Mouse (Mus musculus) cerebellum, adult 8-10 months (tissue): ENCODE measurements at regions not wholly inside any gene's neighbourhood (a gene's known extent, or its start where the extent isn't known, plus 50 kb on each side); places are given as distances from the start of the nearest gene placed in this dataset.

Source experiments
- DNase-seq: peaks from one replicate; pipeline ENCODE4 v3.0.0; 2022

- DNase-seq, result no peak
Observed at GRCm38 (mm10) chr9:112431920-112432437, 196.2 kb upstream of the Arpp21 start.

DNA sequence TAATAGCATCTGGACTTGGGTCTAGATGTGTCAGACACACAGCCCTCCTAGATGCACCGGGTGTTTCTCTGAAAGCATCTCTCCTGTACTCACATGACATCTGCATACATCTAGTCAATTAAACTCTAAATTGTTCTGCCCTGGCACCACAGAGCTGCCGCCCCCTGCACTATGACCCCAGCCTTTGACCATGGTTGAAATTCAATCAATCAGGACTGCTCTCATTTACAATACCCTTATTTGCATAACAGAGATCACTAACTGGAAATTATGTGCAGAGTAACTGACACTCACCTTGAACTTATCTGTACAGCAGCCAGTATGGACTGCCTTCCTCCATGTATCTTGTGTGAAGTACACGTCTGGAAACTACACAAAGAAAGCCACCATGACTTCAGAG is 193.5 kb upstream of the Arpp21 start:
- DNase-seq, result no peak

DNA sequence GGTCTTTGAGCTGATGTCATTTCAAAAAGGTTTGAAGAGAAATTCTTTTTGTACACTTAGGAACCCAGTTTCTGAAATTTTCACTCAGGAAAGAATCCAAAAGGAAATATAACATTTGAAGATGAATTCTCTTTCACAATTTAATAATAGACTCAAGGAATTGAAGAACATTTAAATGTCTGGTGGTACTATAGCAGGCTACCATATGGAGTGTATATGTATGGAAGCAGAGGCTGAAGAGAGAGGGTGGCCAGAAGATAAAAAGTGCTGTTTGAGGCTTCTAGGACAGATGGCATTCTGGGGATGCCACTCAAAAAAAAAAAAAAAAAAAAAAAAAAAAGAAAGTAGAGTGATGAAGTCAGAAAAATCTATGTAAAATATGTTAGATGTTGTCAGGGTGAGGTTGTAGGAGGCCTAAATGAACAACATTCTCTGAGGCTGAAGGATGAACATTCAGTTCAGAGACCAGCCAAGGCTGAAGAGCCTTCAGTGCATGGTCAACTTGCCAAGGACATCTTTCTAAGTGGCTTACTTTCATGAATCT is 170.1 kb upstream of the Arpp21 start:
- no peak for DNase-seq

GRCm38 (mm10) chr9:112370746-112371145 is 135.0 kb upstream of the Arpp21 start:
- no peak for DNase-seq

GRCm38 (mm10) chr9:112367291-112367690 is 131.6 kb upstream of the Arpp21 start:
- DNase-seq, result no peak

DNA sequence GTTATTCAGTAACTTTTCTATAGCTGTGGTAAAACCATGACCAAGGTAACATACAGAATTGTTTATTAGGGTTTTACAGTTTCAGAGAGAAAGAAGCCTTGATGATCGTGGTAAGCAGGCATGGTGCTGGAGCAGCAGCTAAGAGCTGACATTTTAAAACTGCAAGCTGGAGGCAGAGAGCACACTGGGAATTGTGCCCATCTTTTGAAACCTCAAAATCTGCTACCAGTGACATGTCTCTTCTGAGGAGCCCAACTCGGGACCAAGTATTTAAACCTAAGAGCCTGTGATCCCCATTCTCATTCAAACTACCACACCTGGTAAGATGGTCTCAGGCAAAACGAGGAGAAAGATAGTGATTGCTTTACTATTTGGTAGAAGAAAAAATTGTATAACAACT is 125.6 kb upstream of the Arpp21 start:
- DNase-seq, result no peak

DNA sequence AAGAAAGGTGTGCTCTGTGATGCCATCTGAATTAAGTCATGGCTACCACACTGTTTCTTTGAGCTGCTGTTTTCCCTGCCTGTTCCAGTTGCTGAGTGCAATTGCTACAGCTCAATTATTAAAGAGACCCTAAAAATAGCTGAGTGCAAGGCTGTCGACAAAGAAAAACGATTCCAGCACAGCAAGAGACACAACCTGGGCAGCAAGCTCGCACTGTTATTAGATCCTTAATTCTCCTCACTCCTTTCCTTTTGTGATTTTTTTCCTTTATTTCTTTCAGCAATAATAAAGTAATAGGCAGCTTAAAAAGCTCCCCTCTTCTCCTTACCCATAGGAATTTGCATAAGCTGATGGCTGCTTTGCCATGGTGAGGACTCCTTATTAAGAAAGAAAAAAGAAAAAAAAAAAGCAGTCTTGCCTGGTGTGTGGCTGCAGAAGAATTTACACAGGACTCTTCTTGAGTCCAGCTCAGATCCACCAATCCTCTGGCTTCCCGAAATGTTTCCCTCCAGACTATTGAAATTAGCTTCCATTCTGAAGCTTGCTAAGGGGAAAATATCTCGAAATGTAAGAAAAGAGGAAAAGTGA is 123.1 kb upstream of the Arpp21 start:
- no peak for DNase-seq

GRCm38 (mm10) chr9:112353196-112353595 is 117.5 kb upstream of the Arpp21 start:
- peak; percentile 23 for DNase-seq

DNA sequence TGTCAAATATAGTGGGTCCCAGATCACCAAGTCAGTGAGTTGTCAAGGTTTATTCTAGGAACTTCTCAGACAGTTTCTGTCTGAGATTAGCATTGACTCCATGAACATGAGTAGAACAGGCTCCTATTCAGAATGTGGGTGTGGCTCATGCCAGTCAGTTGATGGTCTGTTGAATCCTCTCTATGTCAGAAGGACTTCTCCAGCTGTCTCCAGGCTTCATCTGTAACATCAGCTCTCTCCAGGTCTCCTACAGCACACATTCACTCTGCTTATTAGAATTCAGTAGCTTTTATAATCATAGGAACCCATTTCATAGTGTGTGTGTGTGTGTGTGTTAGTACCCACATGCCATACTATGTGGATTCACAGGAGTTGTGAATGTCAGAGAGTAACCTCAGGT is 113.2 kb upstream of the Arpp21 start:
- no peak for DNase-seq

- DNase-seq, result no peak
Observed at GRCm38 (mm10) chr9:112344792-112345191, 109.1 kb upstream of the Arpp21 start.

DNA sequence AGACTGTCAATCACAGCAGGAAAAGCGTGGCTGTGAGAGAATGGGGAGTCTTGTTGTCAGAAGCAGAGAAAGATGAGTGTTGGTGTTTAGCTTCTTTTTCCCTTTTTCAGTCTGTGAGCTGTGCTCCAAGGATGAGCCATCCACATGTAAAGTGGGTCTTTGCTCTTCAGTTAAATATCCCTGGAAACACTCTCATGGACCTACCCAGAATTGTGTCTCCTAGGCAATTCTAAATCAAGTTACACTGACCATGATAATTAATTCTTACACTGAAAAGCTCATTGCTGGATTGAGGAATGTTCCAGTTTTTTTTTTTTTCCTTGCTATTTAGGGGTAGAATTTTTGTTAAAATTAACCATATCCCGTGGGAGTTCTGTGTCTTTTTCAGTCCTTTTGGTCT is 104.6 kb upstream of the Arpp21 start:
- DNase-seq, result no peak

DNA sequence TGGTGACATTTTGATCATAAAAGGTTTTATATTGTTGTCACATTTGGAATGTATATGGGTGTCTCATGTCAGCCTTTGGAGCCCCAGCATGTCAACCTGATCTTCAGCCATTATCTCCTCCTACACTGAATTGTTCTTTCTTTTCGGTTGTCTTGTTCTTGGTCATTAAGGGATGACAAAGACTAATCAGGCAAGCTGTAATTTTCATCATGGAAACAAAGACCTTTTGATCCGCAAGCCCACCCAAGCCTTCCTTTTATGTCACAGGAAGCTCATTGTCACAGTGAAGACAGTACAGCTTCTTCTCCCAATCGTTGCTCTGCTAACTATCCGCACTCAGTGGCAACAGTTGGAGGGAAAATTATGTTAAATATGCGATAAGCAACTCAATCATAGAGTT is 84.3 kb upstream of the Arpp21 start:
- DNase-seq, result no peak

- no peak for DNase-seq
Observed at GRCm38 (mm10) chr9:112308950-112309349, 73.2 kb upstream of the Arpp21 start.

GRCm38 (mm10) chr9:112307837-112308236 is 72.1 kb upstream of the Arpp21 start:
- DNase-seq, result no peak

GRCm38 (mm10) chr9:112291875-112292274 is 56.1 kb upstream of the Arpp21 start:
- no peak for DNase-seq
